Mouse (Mus musculus): Measurements from ENCODE around the gene Prkn.
"Not testable (repeated sequence)": the region's sequence is repeated elsewhere in the genome, so short reads cannot be mapped to it uniquely, and the experiment has no call there.

The Prkn gene

GRCm38 (mm10) chr17:11988110-11988837 lies 1148.1 kb downstream of the Prkn start:
- DNase-seq (ENCODE audit: extremely low spot score): no peak

- DNase-seq (ENCODE audit: extremely low spot score): no peak
Measured at GRCm38 (mm10) chr17:11989296-11989695, 1149.1 kb downstream of the Prkn start.

- DNase-seq (ENCODE audit: extremely low spot score): no peak
Measured at GRCm38 (mm10) chr17:11990386-11991087, 1150.4 kb downstream of the Prkn start.

GRCm38 (mm10) chr17:11993249-11993648 lies 1153.1 kb downstream of the Prkn start:
- DNase-seq (ENCODE audit: extremely low spot score): peak; percentile 48

GRCm38 (mm10) chr17:11994252-11994651 lies 1154.1 kb downstream of the Prkn start:
- no peak for DNase-seq (ENCODE audit: extremely low spot score)

- not testable (repeated sequence) for DNase-seq (ENCODE audit: extremely low spot score)
Measured at GRCm38 (mm10) chr17:11994754-11995153, 1154.6 kb downstream of the Prkn start.

- DNase-seq (ENCODE audit: extremely low spot score): no peak
Measured at GRCm38 (mm10) chr17:11995522-11995921, 1155.3 kb downstream of the Prkn start.

- no peak for DNase-seq (ENCODE audit: extremely low spot score)
Measured at GRCm38 (mm10) chr17:11996311-11996710, 1156.1 kb downstream of the Prkn start.

GRCm38 (mm10) chr17:12000285-12000684 lies 1160.1 kb downstream of the Prkn start:
- no peak for DNase-seq (ENCODE audit: extremely low spot score)

- DNase-seq (ENCODE audit: extremely low spot score): no peak
Measured at GRCm38 (mm10) chr17:12021326-12021725, 1181.1 kb downstream of the Prkn start.

GRCm38 (mm10) chr17:12029362-12029761 lies 1189.2 kb downstream of the Prkn start:
- DNase-seq (ENCODE audit: extremely low spot score): no peak

GRCm38 (mm10) chr17:12029921-12030461 lies 1189.8 kb downstream of the Prkn start:
- DNase-seq (ENCODE audit: extremely low spot score): peak; percentile 42

GRCm38 (mm10) chr17:12030556-12031160 lies 1190.5 kb downstream of the Prkn start:
- peak; percentile 37 for DNase-seq (ENCODE audit: extremely low spot score)

- DNase-seq (ENCODE audit: extremely low spot score): peak; percentile 82
Measured at GRCm38 (mm10) chr17:12031203-12031942, 1191.2 kb downstream of the Prkn start.

- no peak for DNase-seq (ENCODE audit: extremely low spot score)
Measured at GRCm38 (mm10) chr17:12032014-12032791, 1192.0 kb downstream of the Prkn start.

- DNase-seq (ENCODE audit: extremely low spot score): no peak
Measured at GRCm38 (mm10) chr17:12035386-12035785, 1195.2 kb downstream of the Prkn start.

GRCm38 (mm10) chr17:12036205-12036604 lies 1196.0 kb downstream of the Prkn start:
- peak; percentile 49 for DNase-seq (ENCODE audit: extremely low spot score)

GRCm38 (mm10) chr17:12037065-12037464 lies 1196.9 kb downstream of the Prkn start:
- no peak for DNase-seq (ENCODE audit: extremely low spot score)

- DNase-seq (ENCODE audit: extremely low spot score): no peak
Measured at GRCm38 (mm10) chr17:12037574-12037973, 1197.4 kb downstream of the Prkn start.

- DNase-seq (ENCODE audit: extremely low spot score): no peak
Measured at GRCm38 (mm10) chr17:12038499-12038898, 1198.3 kb downstream of the Prkn start.

GRCm38 (mm10) chr17:12039188-12039587 lies 1199.0 kb downstream of the Prkn start:
- DNase-seq (ENCODE audit: extremely low spot score): peak; percentile 81

All from embryo, embryonic 9.5 days (tissue).